Mouse (Mus musculus): ENCODE measurements around the gene Wdr20. TPM values are rescaled to one million over a fixed set of nuclear protein-coding genes. Genes with fewer than 3 reads are reported as not detected.
A peak's percentile ranks its signal among the peaks of the same experiment; 100 is the strongest.

The Wdr20 gene
- polyA plus RNA-seq, 1 experiment from 2014 or later = 24.6 TPM

DNA sequence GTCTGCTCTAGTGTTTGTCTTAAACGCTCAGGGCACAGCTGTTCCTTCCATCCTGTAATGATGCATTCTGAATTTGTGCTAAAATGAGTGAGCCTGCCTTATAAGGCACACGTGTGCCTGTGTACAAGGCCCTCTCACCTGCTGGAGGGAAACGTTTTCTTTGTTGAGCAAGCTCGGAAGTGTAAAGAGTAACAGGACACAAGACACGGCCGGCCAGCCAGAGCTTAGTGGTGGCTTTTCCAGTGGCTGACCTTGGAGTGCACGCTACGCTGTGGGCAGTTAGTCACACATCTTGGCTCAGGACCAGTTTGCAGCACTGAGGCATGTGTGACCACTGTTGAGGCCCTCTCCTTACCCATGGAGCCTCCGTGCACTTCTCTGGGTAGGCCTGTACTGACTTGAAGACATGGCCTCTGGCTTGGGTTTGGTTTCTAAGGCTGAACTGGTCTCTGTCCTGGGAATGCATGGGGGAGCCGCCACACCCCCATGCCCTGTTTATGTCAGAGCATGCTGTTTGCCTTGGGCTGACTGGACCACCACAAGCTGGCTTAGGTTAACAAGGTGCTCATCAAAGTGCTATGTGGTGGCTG, 60.2 kb downstream of the Wdr20 start:
- Histone ChIP-seq H3K4me2 (ENCODE audit: low read length) (no peak overlapping the region), H3K27ac (ENCODE audit: low read depth, low read length) (no peak overlapping the region), H3K4me3 (ENCODE audit: low read depth, low read length) (no peak overlapping the region), H3K27me3 (replicated peaks; ENCODE audit: control insufficient read depth, insufficient read depth, low read length) (no peaks in the 10 kb centered on the region), H3K9me3 (replicated peaks; ENCODE audit: control insufficient read depth, low read length) (no peaks in the 10 kb centered on the region), H3K9ac (ENCODE audit: low read length) (no peak overlapping the region), H3K36me3 (ENCODE audit: control insufficient read depth, insufficient read depth, low read length) (peaks cover 10% of the 10 kb centered on the region), H3K4me1 (ENCODE audit: control insufficient read depth, insufficient read depth, low read length) (no peaks in the 10 kb centered on the region)
- DNase-seq (ENCODE audit: low spot score) = no peak
- no peak for ATAC-seq
- WGBS = 93% methylated on average over 10 of the region's 10 CpGs

DNA sequence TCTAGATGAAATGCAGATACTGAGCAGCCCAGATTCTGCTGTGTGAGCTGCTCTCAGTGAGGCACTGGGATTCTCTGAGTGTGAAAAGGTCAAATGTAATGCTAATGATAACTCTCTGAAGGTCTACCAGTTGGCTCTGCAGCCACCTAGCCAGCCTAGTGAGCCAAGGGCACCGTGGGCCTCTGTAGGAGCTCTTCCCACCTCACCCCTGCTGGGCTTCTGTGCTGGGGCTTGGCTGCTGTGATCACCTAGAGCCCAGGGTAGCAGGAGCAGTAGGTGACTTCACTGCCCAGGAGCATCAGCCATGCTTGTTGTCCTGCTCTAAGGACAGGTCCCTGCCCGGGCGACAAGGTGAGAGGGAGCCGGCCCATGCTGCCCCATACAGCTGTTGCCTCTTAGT, 61.5 kb downstream of the Wdr20 start:
- H3K4me3 ChIP-seq (ENCODE audit: low read depth, low read length) = no peak overlapping the region
- H3K4me2 ChIP-seq (ENCODE audit: low read length) = no peak overlapping the region
- H3K27ac ChIP-seq (ENCODE audit: low read depth, low read length) = no peak overlapping the region
- H3K9me3 ChIP-seq (replicated peaks; ENCODE audit: control insufficient read depth, low read length) = no peaks in the 10 kb centered on the region
- peaks cover 6% of the 10 kb centered on the region for H3K36me3 ChIP-seq (ENCODE audit: control insufficient read depth, insufficient read depth, low read length)
- H3K9ac ChIP-seq (ENCODE audit: low read length) = no peak overlapping the region
- H3K27me3 ChIP-seq (replicated peaks; ENCODE audit: control insufficient read depth, insufficient read depth, low read length) = no peaks in the 10 kb centered on the region
- DNase-seq (ENCODE audit: low spot score) = no peak
- no peak for ATAC-seq
- 89% methylated on average over 4 of the region's 4 CpGs for WGBS
- H3K4me1 ChIP-seq (ENCODE audit: control insufficient read depth, insufficient read depth, low read length) = no peaks in the 10 kb centered on the region

DNA sequence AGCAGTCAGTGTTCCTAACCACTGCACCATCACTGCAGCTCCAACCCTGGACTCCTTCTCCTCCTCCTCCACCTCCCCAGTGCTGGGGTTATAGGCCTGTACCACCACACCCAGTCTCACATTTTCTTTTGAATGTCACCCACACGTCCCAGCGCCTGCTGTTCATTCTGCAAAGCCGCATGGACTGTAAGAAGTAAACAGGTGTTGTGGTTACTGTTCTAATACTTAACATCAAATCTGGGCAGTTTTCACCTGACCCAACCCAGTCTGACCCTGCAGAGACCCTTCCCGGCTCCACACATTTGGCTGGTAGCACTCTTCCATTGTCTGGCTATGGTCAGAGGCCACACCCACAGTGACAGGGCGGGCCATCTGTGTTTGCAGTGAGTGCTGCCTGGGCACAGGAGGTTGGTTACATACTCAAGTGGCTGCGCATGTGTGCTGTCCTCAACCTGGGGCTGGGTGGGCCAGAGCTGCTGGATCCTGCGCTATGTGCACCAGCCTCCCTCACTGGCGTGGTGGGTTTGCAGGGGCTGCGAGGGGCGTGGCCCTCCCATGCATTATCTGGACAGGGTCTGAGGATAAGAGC, 64.2 kb downstream of the Wdr20 start:
- H3K27ac ChIP-seq (ENCODE audit: low read depth, low read length) = no peak overlapping the region
- 84% methylated on average over 10 of the region's 10 CpGs for WGBS
- no peak overlapping the region for H3K4me2 ChIP-seq (ENCODE audit: low read length)
- peaks cover 18% of the 10 kb centered on the region for H3K36me3 ChIP-seq (ENCODE audit: control insufficient read depth, insufficient read depth, low read length)
- ATAC-seq = no peak
- H3K9me3 ChIP-seq (replicated peaks; ENCODE audit: control insufficient read depth, low read length) = no peaks in the 10 kb centered on the region
- no peak overlapping the region for H3K9ac ChIP-seq (ENCODE audit: low read length)
- no peaks in the 10 kb centered on the region for H3K4me1 ChIP-seq (ENCODE audit: control insufficient read depth, insufficient read depth, low read length)
- no peak for DNase-seq (ENCODE audit: low spot score)
- no peaks in the 10 kb centered on the region for H3K27me3 ChIP-seq (replicated peaks; ENCODE audit: control insufficient read depth, insufficient read depth, low read length)
- no peak overlapping the region for H3K4me3 ChIP-seq (ENCODE audit: low read depth, low read length)

DNA sequence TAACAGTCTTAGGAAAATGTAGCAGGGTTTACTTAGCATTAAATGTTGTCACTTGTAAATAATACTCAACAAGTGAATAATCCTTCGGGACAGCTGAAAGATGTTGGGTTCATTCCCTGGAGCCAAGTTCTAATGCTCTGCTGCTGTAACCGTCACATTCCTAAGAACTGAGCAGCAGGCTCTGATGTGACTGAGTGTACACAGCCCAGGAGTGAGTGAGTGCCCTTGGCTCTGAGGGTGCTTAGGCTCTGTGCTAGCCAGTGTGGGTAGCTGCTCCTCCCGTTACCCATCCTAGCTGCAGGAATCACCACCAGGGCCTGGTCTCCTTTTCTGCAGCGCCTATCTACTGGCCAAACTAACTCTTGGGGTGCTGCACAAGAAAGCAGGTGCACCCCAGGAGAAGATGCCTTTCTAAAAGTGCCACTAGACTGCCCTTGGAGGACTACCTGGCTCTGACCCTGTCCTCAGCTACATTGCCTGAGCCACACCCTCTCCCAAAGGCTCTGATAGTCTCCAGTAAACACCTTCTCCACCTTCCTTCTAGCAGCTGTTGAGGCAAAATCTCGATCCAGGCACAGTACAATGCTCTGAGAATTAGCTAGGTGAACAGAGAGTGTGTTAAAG, 65.0 kb downstream of the Wdr20 start:
- Histone ChIP-seq H3K9ac (ENCODE audit: low read length) (peak overlapping the region; percentile 17; the same call in 1 of the 2 replicates), H3K9me3 (replicated peaks; ENCODE audit: control insufficient read depth, low read length) (no peaks in the 10 kb centered on the region), H3K27ac (ENCODE audit: low read depth, low read length) (no peak overlapping the region), H3K36me3 (ENCODE audit: control insufficient read depth, insufficient read depth, low read length) (peaks cover 22% of the 10 kb centered on the region), H3K4me2 (ENCODE audit: low read length) (no peak overlapping the region), H3K4me1 (ENCODE audit: control insufficient read depth, insufficient read depth, low read length) (no peaks in the 10 kb centered on the region), H3K4me3 (ENCODE audit: low read depth, low read length) (no peak overlapping the region), H3K27me3 (replicated peaks; ENCODE audit: control insufficient read depth, insufficient read depth, low read length) (no peaks in the 10 kb centered on the region)
- WGBS = 90% methylated on average over 5 of the region's 5 CpGs
- no peak for ATAC-seq
- no peak for DNase-seq (ENCODE audit: low spot score)

DNA sequence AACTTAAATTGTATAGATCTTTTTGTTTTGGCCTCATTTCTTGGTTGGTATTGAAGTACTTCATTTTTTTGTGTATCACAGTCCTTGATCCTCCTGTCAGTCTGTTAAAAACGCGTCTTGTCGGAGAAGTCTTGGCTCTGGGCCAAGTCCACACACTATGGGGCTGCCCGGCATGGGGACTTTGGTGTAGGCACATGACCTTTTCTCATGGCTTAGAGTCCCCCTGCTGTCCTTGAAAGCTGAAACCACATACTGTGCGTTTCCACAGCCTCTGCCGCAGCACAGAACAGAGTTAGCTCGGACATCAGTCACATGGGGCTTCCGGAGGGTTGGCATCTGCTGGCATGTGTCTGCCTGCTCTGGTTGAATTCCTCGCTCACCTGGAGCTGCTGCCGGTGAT, 66.5 kb downstream of the Wdr20 start:
- peak; percentile 65 for DNase-seq (ENCODE audit: low spot score)
- Histone ChIP-seq H3K4me2 (ENCODE audit: low read length) (no peak overlapping the region), H3K9me3 (replicated peaks; ENCODE audit: control insufficient read depth, low read length) (no peaks in the 10 kb centered on the region), H3K4me1 (ENCODE audit: control insufficient read depth, insufficient read depth, low read length) (no peaks in the 10 kb centered on the region), H3K27ac (ENCODE audit: low read depth, low read length) (no peak overlapping the region), H3K4me3 (ENCODE audit: low read depth, low read length) (no peak overlapping the region), H3K9ac (ENCODE audit: low read length) (no peak overlapping the region), H3K36me3 (ENCODE audit: control insufficient read depth, insufficient read depth, low read length) (peaks cover 27% of the 10 kb centered on the region), H3K27me3 (replicated peaks; ENCODE audit: control insufficient read depth, insufficient read depth, low read length) (no peaks in the 10 kb centered on the region)
- peak; percentile 58; the same call in 1 of the 2 replicates for ATAC-seq
- 14% methylated on average over 10 of the region's 10 CpGs for WGBS

DNA sequence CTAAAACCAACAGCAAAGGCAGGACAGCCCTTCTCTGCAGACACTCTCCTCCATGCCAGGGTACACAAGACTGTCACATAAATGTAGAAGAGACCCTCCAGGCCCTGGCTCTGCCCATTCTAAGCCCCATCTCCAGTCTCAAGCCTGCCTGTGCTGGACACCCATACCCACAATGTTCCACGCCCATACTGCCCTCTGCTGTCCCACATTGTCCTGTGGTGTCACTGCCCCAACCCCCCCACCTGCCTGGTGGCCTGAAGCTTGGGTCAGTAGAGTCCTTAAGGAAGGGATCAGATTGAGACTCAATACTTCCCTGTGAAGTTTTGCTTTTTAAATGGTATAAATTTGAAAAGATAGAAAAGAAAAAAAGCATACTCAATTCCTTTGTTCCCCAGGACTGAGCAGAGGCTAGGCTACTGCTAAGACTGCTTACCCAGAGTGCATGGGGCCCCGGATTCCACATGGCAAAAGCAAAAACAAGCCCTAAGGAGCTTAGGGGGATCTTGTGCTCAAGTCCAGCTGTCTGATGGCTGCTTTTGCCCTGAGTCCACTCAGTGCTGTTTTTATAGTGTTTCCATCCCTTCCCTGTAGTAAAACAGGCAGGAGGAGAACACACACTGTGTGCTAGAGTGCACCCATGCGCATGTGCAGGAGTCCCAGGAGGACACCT, 68.7 kb downstream of the Wdr20 start:
- Histone ChIP-seq H3K9ac (ENCODE audit: low read length) (no peak overlapping the region), H3K27ac (ENCODE audit: low read depth, low read length) (no peak overlapping the region), H3K4me2 (ENCODE audit: low read length) (no peak overlapping the region), H3K4me3 (ENCODE audit: low read depth, low read length) (no peak overlapping the region), H3K4me1 (ENCODE audit: control insufficient read depth, insufficient read depth, low read length) (no peaks in the 10 kb centered on the region), H3K36me3 (ENCODE audit: control insufficient read depth, insufficient read depth, low read length) (peaks cover 32% of the 10 kb centered on the region), H3K9me3 (replicated peaks; ENCODE audit: control insufficient read depth, low read length) (no peaks in the 10 kb centered on the region), H3K27me3 (replicated peaks; ENCODE audit: control insufficient read depth, insufficient read depth, low read length) (no peaks in the 10 kb centered on the region)
- 73% methylated on average over 3 of the region's 3 CpGs for WGBS
- DNase-seq (ENCODE audit: low spot score) (no peak), ATAC-seq (no peak)

DNA sequence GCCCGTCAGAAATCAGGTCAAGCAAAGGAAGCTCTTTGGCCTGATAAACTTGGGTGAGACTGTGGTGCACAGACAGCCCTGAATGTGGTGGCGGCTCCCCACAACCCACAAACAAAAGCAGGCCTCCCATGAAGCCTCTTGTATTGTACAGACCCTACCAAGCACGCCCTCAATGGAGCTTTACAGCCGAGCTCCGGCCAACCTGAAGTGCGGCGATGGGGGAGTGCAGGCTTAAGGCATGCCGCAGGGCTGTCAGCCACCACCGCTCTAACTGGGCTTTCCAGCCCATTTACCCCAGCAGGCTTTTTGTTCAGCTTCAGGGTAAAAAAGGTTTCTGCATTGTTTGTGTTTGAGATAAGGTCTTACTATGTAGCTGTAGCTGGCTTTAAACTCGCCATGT, 70.7 kb downstream of the Wdr20 start:
- DNase-seq (ENCODE audit: low spot score) (no peak), ATAC-seq (no peak)
- H3K27me3 ChIP-seq (replicated peaks; ENCODE audit: control insufficient read depth, insufficient read depth, low read length) = no peaks in the 10 kb centered on the region
- 12% methylated on average over 10 of the region's 10 CpGs for WGBS
- H3K27ac ChIP-seq (ENCODE audit: low read depth, low read length) = peak overlapping the region; percentile 11; the same call in 1 of the 2 replicates
- no peak overlapping the region for H3K4me2 ChIP-seq (ENCODE audit: low read length)
- H3K9me3 ChIP-seq (replicated peaks; ENCODE audit: control insufficient read depth, low read length) = no peaks in the 10 kb centered on the region
- H3K9ac ChIP-seq (ENCODE audit: low read length) = no peak overlapping the region
- H3K4me3 ChIP-seq (ENCODE audit: low read depth, low read length) = no peak overlapping the region
- H3K36me3 ChIP-seq (ENCODE audit: control insufficient read depth, insufficient read depth, low read length) = peaks cover 38% of the 10 kb centered on the region
- no peaks in the 10 kb centered on the region for H3K4me1 ChIP-seq (ENCODE audit: control insufficient read depth, insufficient read depth, low read length)

DNA sequence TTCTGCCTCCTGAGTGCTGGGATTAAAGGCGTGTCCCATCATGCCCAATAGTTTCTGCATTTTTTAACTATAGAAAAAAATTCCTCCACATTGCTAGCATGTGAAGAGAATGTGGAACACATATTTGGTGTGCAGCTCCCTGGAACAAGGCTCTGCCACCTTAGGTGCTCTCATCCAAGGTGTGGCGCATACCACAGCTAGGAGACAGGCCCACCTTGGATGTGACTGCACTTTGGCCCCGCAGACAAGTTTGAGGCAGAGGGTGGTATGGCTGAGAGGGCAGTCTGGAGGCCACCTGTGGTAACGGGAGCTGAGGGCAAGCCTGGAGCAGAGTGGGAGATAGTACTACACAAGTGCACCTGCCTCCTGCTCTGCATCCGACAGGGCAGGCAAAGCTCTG, 71.1 kb downstream of the Wdr20 start:
- DNase-seq (ENCODE audit: low spot score) = no peak
- H3K9me3 ChIP-seq (replicated peaks; ENCODE audit: control insufficient read depth, low read length) = no peaks in the 10 kb centered on the region
- WGBS = 78% methylated on average over 5 of the region's 5 CpGs
- no peak overlapping the region for H3K9ac ChIP-seq (ENCODE audit: low read length)
- H3K27ac ChIP-seq (ENCODE audit: low read depth, low read length) = 0 out of 2 replicates have a peak overlapping the region, but pooled peaks have one; percentile 18
- no peak for ATAC-seq
- H3K36me3 ChIP-seq (ENCODE audit: control insufficient read depth, insufficient read depth, low read length) = peaks cover 38% of the 10 kb centered on the region
- no peaks in the 10 kb centered on the region for H3K4me1 ChIP-seq (ENCODE audit: control insufficient read depth, insufficient read depth, low read length)
- no peaks in the 10 kb centered on the region for H3K27me3 ChIP-seq (replicated peaks; ENCODE audit: control insufficient read depth, insufficient read depth, low read length)
- H3K4me3 ChIP-seq (ENCODE audit: low read depth, low read length) = no peak overlapping the region
- no peak overlapping the region for H3K4me2 ChIP-seq (ENCODE audit: low read length)

DNA sequence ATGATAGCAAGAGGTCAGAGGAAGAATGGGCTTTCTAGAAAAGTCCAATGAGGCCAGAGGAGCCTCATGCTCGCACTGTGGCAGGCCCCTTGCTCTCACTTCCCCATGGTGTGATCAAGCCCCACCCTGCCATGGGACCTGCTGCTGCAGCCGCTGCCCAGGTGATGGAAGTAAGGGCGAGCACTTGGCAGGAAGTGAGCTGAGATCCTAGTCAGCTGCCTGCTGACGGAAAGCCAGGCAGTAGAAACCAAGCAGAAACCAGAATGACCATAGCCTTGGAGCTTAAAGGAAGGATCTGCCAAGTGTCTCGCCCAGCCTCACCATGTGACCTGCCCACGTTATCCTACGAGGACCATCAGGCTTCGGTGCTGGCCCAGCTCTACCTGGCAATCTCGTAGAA, 75.4 kb downstream of the Wdr20 start:
- Histone ChIP-seq H3K27ac (ENCODE audit: low read depth, low read length) (no peak overlapping the region), H3K27me3 (replicated peaks; ENCODE audit: control insufficient read depth, insufficient read depth, low read length) (no peaks in the 10 kb centered on the region), H3K4me3 (ENCODE audit: low read depth, low read length) (no peak overlapping the region), H3K4me1 (ENCODE audit: control insufficient read depth, insufficient read depth, low read length) (no peaks in the 10 kb centered on the region), H3K9ac (ENCODE audit: low read length) (no peak overlapping the region), H3K4me2 (ENCODE audit: low read length) (no peak overlapping the region), H3K36me3 (ENCODE audit: control insufficient read depth, insufficient read depth, low read length) (peaks cover 24% of the 10 kb centered on the region), H3K9me3 (replicated peaks; ENCODE audit: control insufficient read depth, low read length) (no peaks in the 10 kb centered on the region)
- ATAC-seq = no peak
- 91% methylated on average over 9 of the region's 9 CpGs for WGBS
- DNase-seq (ENCODE audit: low spot score) = no peak
